Mouse (Mus musculus): Measurements from ENCODE around the gene Acsm2. TPM values are rescaled to one million over a fixed set of nuclear protein-coding genes. Genes with fewer than 3 reads are reported as not detected.

Acsm2 gene
- not detected in 2 replicates for total RNA-seq (2021)
- long read RNA-seq, partial matches to known transcripts = 1 of 1 reads
- long read RNA-seq, other reads (novel, unspliced or antisense) = 0 of 1 reads

GRCm38 (mm10) chr7:119554040-119554439 lies at the start of gene Acsm2:
Acsm2 (plus strand) TSS chr7:119554340.
- DNase-seq = no peak

DNA sequence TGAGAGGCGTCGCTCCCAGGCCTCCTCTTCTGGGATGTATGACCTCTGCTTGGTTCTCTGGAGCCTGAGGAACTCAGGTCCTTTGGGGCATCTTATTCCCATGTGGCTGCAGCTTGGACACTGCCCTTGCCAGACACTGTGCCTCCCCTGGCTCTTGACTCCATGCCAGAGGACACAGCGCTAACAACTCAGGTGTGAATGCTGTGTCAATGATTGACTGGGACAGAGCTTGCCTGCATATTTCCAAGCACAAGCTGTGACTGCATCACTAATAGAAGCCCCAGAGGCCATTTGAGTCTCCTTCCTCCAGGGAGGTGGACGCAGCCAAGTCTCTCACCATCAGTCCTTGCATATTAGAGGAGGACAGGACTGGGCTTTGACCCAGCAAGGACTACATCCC lies 43.0 kb upstream of the Acsm2 start:
- no peak for DNase-seq

DNA sequence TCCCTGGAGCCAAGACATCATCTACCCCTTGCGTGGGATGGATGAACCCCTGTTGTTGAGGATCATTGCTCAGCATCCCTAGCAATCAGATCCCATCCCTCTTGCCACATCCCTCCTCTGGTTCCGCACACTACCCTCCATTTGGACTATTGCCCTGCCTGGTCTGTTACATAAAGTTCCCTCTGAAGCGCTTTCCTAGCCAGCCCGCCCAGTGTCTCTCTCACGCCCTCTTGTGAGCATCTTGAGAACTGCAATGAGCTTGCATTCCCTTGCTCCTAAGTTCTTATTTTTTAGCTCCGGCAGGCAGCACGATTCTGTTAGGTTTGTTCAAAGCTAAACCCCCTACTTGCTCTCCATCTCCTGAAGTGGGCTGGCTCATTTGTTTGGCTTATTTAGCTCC lies 41.1 kb upstream of the Acsm2 start:
- peak; percentile 41 for DNase-seq

- DNase-seq = peak; percentile 37
These were observed 38.5 kb upstream of the Acsm2 start for GRCm38 (mm10) chr7:119515492-119516271.

GRCm38 (mm10) chr7:119516272-119516558 lies 37.9 kb upstream of the Acsm2 start:
- no peak for DNase-seq

DNA sequence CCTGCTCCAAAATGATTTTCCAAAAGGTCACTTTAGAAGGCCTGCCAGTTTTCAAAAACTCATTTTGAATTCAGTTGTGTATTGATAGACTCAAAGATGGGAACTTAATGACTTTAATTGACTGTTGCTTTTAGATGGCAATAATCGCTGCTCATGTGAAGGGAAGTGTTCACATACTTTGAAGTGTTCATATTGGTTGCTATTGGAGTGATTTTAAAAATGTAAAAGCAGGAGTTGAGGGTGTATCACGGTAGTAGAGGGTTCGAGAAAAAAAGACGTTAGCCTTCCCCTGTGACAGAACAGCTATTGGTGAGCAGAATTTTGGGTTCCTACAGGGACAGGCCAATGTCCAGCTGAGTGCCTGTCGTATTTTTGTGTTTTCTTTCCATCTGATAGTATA lies 35.0 kb upstream of the Acsm2 start, which contains the start of gene Acsm5:
TSS of gene Acsm5 (plus strand) at position 301 of the 400 bp plus-strand sequence.
- DNase-seq = no peak

DNA sequence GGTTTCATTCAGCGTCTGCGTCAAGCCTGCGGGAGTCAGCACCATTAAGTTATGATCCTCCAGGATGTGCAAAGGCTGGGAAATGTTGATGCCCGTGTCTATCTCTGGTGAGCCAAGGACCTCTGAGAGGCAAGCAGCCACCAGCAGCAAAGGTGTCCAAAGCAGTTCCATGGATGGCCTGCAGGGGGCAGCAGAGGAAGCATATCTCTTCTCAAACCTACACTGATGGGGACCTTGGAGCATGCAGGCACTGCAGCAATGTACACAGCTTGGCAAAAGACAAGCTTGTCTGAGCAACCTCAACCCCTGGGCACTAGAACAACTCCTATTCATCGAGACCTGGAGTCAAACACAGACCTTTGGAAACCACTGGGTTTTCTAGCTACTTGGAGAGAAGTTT lies 34.5 kb upstream of the Acsm2 start:
- peak; percentile 83 for DNase-seq

- DNase-seq = no peak
These were observed 32.3 kb upstream of the Acsm2 start for GRCm38 (mm10) chr7:119521816-119522215.

DNA sequence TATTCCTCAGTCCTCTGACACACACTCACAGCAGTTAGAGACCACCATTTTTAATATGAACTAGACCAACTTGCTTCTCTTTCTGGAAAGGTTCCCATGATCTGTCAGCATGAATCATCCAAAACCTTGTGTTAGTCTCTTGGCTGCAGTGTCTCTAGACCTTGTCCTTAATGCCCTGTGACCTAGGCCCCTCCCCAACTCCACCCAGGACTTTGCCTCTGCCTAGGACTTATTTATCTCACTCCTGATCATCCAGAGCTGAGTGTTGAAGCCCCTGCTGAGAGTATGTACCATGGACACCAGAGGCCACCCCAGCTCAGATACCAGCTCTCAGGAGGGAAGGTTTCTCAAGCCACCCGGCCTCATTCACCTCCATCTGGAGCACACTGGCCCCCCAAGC lies 31.8 kb upstream of the Acsm2 start:
- DNase-seq = no peak

- no peak for DNase-seq
These were observed 30.8 kb upstream of the Acsm2 start, which contains the start of gene Pdilt for GRCm38 (mm10) chr7:119523389-119523788. Pdilt (minus strand) TSS chr7:119523489.

- peak; percentile 43 for DNase-seq
These were observed 28.3 kb upstream of the Acsm2 start for GRCm38 (mm10) chr7:119525881-119526281.

GRCm38 (mm10) chr7:119526486-119526885 lies 27.7 kb upstream of the Acsm2 start:
- DNase-seq = no peak

GRCm38 (mm10) chr7:119527135-119527534 lies 27.0 kb upstream of the Acsm2 start:
- DNase-seq = no peak

- no peak for DNase-seq
These were observed 26.6 kb upstream of the Acsm2 start for GRCm38 (mm10) chr7:119527548-119527947.

DNA sequence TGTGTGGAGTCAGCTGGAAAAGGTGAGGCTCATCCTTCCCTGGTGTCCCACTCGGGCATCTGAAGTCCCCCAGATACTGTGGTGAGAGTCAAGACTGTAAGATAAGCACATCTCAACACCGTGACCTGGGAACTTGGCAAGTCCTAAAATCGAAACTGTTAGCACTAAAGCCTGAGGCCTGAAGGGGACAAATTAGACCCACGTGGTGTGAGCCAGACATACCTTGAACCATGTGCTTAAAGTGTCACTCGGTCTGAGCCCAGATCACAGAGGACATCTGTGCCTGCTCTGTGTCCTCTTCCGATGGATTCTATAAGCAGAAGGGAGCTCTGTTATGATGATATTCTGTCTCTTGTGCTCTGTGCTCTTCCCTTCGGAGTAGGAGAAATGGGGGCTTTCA lies 25.5 kb upstream of the Acsm2 start:
- no peak for DNase-seq

GRCm38 (mm10) chr7:119532924-119533323 lies 21.2 kb upstream of the Acsm2 start:
- DNase-seq = no peak

DNA sequence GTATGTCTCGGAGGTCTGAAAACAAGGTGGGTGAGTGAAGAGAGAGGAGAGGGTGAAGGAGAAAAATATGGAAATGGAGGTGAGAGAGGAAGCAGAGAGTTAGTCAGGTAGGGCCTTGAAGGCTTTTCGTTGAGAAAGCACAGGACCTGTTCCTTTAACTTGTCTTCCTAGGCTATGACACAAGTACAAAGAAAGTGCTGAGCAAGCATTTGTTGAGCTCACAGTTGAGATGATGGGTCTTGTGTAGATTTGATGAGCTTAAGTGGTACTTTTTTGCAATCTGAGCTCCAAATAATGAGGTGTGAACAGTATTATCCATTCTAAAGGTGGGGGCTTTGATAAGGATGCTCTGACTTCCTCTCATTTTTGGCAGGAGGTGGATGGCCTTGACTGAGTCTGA lies 19.8 kb upstream of the Acsm2 start:
- DNase-seq = no peak

DNA sequence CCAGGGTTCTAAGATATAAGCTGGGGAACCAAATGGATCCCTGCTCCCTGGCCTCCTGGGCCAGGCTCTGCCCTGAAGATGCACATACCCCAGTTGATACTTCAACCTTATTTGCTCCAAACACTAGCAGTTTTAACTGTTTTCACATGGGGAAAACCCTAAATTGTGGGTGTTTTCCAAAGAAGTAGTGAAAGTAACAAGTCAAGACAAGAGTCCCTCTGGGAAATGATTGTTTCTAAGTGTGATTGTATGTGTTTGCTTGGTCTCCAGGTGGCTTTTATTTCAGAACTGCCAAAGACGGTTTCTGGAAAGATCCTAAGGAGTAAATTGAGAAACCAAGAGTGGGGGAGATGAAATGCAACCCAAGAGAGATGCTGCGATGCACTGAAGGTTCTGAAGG lies 11.7 kb upstream of the Acsm2 start:
- no peak for DNase-seq

GRCm38 (mm10) chr7:119545572-119545971 lies 8.6 kb upstream of the Acsm2 start:
- DNase-seq = no peak

DNA sequence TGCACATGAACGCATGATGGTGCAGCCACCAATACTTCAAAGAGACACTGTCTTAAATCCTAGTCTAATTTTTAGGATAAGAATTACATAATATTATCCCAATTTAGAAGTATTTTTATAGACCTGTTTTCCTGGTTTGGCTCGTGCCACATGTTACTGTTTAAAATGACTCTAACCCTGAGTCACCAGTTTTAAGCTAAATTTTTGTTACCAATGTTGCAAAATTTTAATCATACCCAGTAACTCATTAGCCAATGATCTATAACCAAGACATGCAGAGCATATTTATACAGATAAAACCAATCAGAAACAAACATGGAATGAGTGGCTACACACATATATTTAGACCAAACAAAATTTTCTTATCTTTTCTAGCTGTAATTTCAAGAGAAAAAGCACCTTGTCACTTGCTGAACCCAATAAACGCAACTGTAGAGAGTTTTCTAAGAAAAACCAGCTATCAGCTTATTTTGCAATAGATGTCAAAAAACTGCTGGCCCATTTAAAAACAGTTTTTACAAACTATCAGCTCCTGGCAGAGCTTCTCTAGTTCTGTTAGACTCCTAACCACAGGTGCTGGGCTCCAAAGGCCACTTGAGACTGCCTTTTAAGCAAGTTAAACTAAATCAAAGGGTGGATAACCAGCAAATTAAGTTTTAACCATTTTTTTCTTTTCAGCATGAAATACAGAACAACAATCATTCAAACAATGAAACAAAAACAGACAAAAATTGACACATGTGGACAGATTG lies 3.5 kb upstream of the Acsm2 start:
- DNase-seq = no peak

DNA sequence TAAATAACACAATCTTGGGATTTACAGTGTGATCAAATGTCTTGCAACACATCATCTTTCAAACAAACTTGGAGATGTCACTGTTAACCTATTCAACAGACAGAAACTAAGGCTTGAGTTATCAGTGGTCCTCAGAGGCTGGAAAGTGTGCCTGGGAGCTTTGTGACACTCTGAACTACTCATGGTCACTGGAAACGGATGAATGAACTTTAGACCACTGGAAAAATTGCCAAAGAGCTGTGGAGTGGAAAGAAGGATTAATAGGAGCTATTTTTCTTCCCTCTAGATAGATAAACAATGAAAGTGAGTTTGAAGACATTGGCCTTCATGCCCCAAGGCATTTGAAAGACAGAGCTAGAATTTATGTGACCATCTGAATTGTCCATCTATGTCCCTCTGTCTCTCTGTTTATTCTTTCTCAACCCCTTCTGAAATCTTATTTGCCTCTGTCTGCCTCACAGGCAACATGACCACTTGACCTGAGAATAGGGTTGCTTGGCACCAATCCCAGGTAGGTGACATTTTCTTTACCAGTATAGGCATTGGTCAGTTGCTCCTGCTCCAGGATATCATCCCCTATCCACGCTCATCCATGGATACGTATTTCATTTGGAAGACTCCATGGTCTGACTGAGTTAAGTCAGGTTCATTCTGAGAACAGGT lies 5.8 kb downstream of the Acsm2 start:
- DNase-seq = no peak

GRCm38 (mm10) chr7:119560452-119560835 lies 6.3 kb downstream of the Acsm2 start:
- no peak for DNase-seq

DNA sequence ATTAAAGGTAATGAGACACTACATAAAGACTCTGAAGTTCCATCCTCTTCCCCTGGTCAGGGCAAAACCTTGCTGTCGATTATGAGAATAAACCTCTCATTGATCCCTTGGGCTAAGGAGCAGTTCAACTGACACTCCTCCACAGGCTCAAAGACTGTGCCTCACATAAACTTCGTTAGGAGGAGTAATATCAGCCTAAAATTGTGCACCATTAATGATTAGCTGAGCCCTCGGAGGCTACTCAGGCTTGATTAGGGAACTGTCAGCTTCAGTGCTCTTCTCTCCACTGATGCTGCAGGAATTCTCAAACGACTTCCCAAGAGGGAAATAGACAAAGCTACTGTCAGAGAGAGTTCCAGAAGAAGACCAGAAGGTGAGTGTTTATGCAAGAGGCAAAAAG lies 7.3 kb downstream of the Acsm2 start:
- no peak for DNase-seq
